Mouse (Mus musculus): ENCODE measurements around the gene Ado.
A peak's percentile ranks its signal among the peaks of the same experiment; 100 is the strongest.

Ado gene

GRCm38 (mm10) chr10:67536621-67537141 is 12.1 kb downstream of the Ado start:
- peak; percentile 54 for DNase-seq (ENCODE audit: extremely low spot score, low spot score)

- DNase-seq (ENCODE audit: extremely low spot score, low spot score), result peak; percentile 83
Observed at GRCm38 (mm10) chr10:67535972-67536371, 12.8 kb downstream of the Ado start.

- DNase-seq (ENCODE audit: extremely low spot score, low spot score), result peak; percentile 46
Observed at GRCm38 (mm10) chr10:67535256-67535655, 13.5 kb downstream of the Ado start, which contains the start of gene Egr2. Gene Egr2 (plus strand): TSS chr10:67535475.

DNA sequence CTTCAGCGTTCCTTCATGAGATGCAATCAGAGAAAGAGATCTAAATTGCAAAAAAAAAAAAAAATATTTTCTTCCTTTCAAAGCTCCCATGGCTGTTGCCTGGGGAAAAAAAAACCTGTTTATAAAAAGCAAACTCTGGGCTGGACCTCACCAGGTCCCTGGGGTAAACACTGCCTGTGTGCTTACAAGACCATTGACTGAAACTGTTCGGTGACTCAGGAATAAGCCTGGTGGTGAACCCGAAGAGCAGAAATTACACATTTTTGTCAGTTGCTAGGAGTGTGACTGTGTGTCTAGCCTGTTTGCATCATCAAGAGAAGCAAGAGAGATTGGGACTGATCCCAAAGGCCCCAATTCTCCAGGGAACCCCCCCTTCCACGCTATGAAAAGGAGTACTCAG is 19.0 kb downstream of the Ado start:
- no peak for DNase-seq (ENCODE audit: extremely low spot score, low spot score)

- DNase-seq (ENCODE audit: extremely low spot score, low spot score), result no peak
Observed at GRCm38 (mm10) chr10:67526435-67526834, 22.3 kb downstream of the Ado start.

GRCm38 (mm10) chr10:67524694-67525093 is 24.1 kb downstream of the Ado start:
- no peak for DNase-seq (ENCODE audit: extremely low spot score, low spot score)

DNA sequence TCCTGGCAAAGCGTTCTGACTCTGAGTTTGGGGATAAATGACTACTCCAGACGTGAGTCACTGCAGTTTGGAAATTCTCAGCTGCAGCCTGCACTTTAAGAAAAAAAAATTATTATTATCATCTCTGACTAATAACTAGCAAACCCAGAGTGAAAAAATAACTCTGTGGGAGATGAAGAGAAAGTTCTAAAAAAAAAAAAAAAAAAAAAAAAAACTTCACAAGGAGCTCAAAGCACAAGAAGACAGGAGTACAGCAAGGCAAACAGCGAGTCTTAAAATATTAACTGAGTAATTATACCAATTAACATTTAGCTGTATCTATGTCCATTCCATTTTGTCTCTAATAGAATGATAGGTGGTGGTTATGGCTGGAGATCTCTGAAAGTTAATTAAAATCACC is 24.6 kb downstream of the Ado start:
- no peak for DNase-seq (ENCODE audit: extremely low spot score, low spot score)

- no peak for DNase-seq (ENCODE audit: extremely low spot score, low spot score)
Observed at GRCm38 (mm10) chr10:67518733-67519132, 30.0 kb downstream of the Ado start.

- DNase-seq (ENCODE audit: extremely low spot score, low spot score), result no peak
Observed at GRCm38 (mm10) chr10:67512871-67513270, 35.9 kb downstream of the Ado start.

GRCm38 (mm10) chr10:67512211-67512610 is 36.5 kb downstream of the Ado start:
- DNase-seq (ENCODE audit: extremely low spot score, low spot score), result no peak

DNA sequence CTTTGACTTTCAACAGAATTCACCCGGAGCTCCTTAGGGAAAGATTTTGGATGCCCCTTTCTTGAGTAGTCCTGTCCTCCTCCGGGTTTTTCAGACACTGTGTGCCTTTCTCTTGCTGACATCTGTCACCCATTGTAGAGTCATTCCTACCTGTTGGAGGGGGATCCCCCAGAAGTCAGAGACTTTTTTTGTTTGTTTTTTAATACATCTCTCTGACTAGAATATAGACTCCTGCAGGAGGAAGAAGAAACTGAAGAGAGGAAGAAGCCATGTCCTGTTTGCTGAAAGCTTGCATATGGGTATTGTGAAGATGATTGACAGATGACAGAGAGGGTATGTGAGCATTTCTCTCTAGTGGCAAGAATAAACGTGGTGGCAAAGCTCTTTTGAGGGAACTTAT is 43.5 kb downstream of the Ado start:
- no peak for DNase-seq (ENCODE audit: extremely low spot score, low spot score)

- DNase-seq (ENCODE audit: extremely low spot score, low spot score), result no peak
Observed at GRCm38 (mm10) chr10:67504046-67504445, 44.7 kb downstream of the Ado start.

- no peak for DNase-seq (ENCODE audit: extremely low spot score, low spot score)
Observed at GRCm38 (mm10) chr10:67503320-67503995, 45.3 kb downstream of the Ado start.

- no peak for DNase-seq (ENCODE audit: extremely low spot score, low spot score)
Observed at GRCm38 (mm10) chr10:67497951-67498350, 50.8 kb downstream of the Ado start.

- DNase-seq (ENCODE audit: extremely low spot score, low spot score), result no peak
Observed at GRCm38 (mm10) chr10:67497144-67497892, 51.4 kb downstream of the Ado start.

Data from neural tube, embryonic 10.5 days (tissue).